Mouse (Mus musculus) lung, postnatal 4 days (tissue): ENCODE measurements at regions not wholly inside any gene's neighbourhood (a gene's known extent, or its start where the extent isn't known, plus 50 kb on each side); places are given as distances from the start of the nearest gene placed in this dataset.

Source experiments
- DNase-seq, 2 experiments: peaks; one replicate each; pipeline ENCODE4 v3.0.0; 2021

- no peak for DNase-seq
Measured at GRCm38 (mm10) chr14:15603954-15604523, 165.3 kb upstream of the Lrrc3b start.

GRCm38 (mm10) chr14:15610166-15610565 is 171.4 kb upstream of the Lrrc3b start:
- DNase-seq: no peak

- DNase-seq: no peak
Measured at GRCm38 (mm10) chr14:15634581-15634980, 195.8 kb upstream of the Lrrc3b start.

- no peak for DNase-seq
Measured at GRCm38 (mm10) chr14:15637681-15638080, 198.9 kb upstream of the Lrrc3b start.

- no peak for DNase-seq
Measured at GRCm38 (mm10) chr14:15638869-15639268, 200.1 kb upstream of the Lrrc3b start.

GRCm38 (mm10) chr14:15660886-15661285 is 222.1 kb upstream of the Lrrc3b start:
- no peak for DNase-seq

- no peak for DNase-seq
Measured at GRCm38 (mm10) chr14:15672292-15672691, 233.5 kb upstream of the Lrrc3b start.

- no peak for DNase-seq
Measured at GRCm38 (mm10) chr14:15677218-15677617, 238.4 kb upstream of the Lrrc3b start.

GRCm38 (mm10) chr14:15679456-15679855 is 240.7 kb upstream of the Lrrc3b start:
- DNase-seq: no peak

- no peak for DNase-seq
Measured at GRCm38 (mm10) chr14:15698001-15698400, 259.2 kb upstream of the Lrrc3b start.

GRCm38 (mm10) chr14:15698607-15699006 is 259.8 kb upstream of the Lrrc3b start:
- no peak for DNase-seq

- DNase-seq: no peak
Measured at GRCm38 (mm10) chr14:15722135-15722534, 283.3 kb upstream of the Lrrc3b start.

- no peak for DNase-seq
Measured at GRCm38 (mm10) chr14:15746629-15747238, 307.9 kb upstream of the Lrrc3b start.

GRCm38 (mm10) chr14:15769846-15770448 is 331.2 kb upstream of the Lrrc3b start:
- no peak for DNase-seq

- DNase-seq: no peak
Measured at GRCm38 (mm10) chr14:15784727-15785126, 345.9 kb upstream of the Lrrc3b start.

- no peak for DNase-seq
Measured at GRCm38 (mm10) chr14:15785230-15785629, 346.4 kb upstream of the Lrrc3b start.

- no peak for DNase-seq
Measured at GRCm38 (mm10) chr14:15795698-15796097, 356.9 kb upstream of the Lrrc3b start.

GRCm38 (mm10) chr14:15797019-15797418 is 358.2 kb upstream of the Lrrc3b start:
- no peak for DNase-seq

- DNase-seq: no peak
Measured at GRCm38 (mm10) chr14:15801477-15802099, 362.8 kb upstream of the Lrrc3b start.

- no peak for DNase-seq
Measured at GRCm38 (mm10) chr14:15809083-15809482, 370.3 kb upstream of the Lrrc3b start.

- DNase-seq: no peak
Measured at GRCm38 (mm10) chr14:15841390-15842023, 402.7 kb upstream of the Lrrc3b start.

- DNase-seq: no peak
Measured at GRCm38 (mm10) chr14:15842024-15842599, 403.3 kb upstream of the Lrrc3b start.

- no peak for DNase-seq
Measured at GRCm38 (mm10) chr14:15868520-15868919, 380.6 kb upstream of the Ngly1 start.
